Mouse (Mus musculus) retina, postnatal 7 days (tissue): ENCODE measurements at regions not wholly inside any gene's neighbourhood (a gene's known extent, or its start where the extent isn't known, plus 50 kb on each side); places are given as distances from the start of the nearest gene placed in this dataset.
A peak's percentile ranks its signal among the peaks of the same experiment; 100 is the strongest.

Experiments used
- DNase-seq: peaks from one replicate; pipeline ENCODE4 v3.0.0-alpha.2; 2012; ENCODE audit warnings: low read depth, low spot score

DNA sequence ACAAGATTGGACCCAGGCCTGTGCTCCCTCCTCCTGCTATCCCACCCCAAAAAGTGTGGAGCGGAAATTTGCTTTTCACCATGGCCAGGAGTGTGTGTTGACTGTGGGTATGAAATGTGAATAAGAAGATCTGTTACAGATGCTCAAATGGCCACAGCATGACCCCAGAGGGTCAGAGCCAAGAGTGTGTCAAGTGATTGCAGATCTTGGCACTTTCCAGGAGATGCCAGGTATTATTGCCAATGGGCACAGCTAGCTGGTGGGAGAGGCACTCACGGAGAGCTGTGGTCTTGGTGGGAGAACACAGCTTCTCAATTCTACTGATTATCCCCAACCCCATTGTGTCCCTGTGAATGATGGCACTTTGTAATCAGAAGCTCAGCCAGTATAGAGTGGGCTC is 62.7 kb downstream of the Smim20 start:
- DNase-seq, result no peak

DNA sequence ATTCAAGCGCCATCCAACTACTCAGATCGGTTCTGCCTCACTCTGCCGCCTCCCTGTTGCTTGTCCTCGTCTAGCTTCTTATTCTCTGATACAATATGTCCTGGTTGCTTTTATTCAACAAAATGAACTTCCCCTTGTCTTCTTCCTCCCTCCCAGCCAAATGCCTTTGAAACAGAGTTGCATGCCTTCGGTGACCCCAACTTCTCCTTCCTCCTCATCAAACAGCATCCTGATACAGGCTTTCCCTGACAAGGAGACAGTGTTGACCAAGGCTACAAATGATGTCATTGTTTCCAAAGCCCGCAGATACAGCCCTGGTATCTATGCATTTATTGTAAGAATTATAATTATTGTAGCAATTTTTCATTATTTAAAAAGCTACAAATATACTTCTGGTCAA is 69.8 kb downstream of the Smim20 start:
- no peak for DNase-seq

DNA sequence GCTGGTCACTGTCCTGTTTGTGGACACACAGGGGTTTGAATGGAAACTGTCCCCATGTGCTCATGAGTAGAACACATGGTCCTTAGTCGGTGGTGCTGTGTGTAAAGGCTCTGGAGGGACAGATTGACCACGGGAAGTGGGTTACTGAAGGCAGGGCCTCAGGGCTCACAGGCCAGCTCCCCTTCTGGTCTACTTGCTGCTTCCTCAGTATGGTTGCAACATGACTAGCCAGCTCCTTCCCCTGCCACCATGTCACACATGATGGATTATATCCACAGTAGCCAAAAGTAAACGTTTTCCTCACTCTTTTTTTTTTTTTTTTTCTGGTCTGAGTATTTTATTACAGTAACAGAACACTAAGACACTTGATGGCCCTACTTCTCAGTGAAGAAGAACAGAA is 70.9 kb downstream of the Smim20 start:
- no peak for DNase-seq

DNA sequence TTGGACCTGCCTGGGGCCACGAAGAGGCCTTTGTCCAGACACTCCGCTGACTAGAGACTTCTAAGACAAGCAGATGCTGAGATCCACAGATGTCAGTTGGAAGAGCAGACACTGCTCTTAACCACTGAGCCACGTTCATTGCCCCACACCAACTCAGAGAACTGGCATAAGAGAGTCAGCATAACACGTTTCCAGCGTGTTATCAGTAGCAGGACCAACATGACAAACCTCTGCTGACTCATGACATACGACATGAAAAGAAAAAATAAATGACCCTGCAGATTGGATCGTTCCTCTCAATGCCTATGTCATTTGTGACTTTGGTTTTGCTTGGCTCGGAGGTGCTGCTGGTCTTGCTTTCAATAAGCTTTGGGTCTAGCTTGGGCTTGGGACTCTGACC is 78.3 kb downstream of the Smim20 start:
- DNase-seq, result no peak

DNA sequence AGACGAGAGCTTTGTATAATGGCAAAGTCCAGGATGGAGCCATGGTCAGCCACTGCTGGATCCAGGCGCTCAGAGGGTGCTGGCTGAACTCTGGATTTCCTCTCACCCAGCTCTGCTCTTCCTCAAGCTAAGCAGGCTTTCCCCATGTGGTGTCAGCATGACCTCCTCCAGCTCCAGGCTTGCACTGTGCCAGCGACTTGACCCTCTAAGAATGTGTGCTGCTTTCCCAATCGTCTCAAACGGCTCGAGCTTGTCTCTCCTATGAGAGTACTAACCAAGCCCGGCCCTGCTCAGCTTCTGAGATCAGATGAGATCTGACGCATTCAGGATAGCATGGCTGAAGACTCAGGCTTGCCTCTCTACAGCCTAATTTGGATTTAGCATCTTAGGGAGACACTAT is 79.1 kb downstream of the Smim20 start:
- no peak for DNase-seq

DNA sequence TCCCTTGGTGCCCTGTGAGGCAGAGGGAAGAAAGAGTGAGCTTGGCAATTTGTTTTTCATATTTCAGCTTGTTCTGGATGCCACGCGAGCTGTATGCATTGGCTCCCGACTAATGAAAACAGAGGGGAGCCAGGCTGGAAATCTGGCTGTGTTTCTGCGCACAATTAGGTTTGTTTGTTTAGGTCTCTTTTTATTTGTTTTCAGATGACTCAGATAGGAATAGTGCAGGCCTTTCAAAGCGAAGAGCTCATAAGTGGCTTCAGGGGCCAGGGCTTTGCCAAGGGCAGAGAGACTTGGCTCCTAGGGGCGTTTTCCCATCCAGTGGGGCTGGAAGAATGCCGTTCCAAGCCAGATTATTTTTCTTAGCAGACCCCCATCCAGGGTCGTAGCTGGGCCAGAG is 79.9 kb downstream of the Smim20 start:
- no peak for DNase-seq

DNA sequence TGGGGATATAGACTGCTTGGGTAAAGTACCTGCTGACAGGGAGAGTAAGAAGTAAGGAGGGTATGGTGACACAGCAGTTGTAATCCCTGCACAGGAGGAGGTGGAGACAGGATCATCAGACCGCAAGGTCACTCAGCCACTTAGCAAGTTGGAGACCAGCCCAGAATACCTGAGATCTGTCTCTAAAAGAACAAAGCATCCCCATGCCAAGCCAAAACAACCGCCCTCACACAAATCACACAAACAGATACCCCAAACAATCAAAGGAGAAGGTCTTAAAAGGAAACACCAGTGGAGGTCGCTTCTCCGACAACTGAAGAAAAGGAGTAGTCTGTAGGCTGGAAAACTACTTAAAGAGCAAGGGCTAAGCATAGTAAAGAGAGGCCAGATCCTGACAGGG is 86.0 kb downstream of the Smim20 start:
- DNase-seq, result no peak

DNA sequence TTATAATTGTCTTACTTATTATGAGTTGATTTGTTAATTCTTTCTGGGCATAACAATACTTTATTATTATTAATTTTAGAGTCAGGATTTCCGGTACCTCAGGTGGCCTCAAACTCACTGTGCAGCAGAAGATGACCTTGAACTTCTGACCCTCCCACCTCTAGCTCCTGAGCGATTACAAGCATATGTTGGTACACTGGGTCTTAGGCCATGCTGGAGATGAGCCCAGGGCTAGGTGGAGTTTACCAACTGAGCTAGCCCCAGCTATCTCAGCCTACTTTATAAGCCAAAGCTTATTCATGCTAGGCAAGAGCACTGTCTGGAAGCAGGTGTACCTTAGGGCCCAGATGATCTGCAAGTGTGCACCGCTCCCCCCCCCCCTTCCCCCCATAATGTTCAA is 87.4 kb downstream of the Smim20 start:
- DNase-seq, result no peak

DNA sequence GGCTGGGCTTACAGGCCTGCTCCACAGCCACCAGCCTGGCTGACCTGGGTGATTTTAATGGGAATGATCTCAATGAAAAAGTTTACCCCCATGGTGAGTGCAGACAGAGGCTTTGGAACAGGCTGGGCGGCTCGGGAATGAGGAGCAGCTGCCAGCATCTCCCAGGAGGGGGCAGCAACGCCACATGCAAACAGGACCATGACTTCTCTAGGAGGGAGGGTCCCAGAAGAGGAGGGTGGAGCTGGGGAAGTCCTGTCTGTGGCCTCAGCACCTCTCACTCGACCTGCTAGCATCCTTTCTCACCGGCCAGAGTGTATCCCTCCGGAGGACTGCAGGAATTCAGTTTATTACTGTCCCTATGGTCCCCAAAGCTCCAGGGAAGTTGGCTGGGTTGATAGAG is 88.2 kb downstream of the Smim20 start:
- DNase-seq, result peak; percentile 61

DNA sequence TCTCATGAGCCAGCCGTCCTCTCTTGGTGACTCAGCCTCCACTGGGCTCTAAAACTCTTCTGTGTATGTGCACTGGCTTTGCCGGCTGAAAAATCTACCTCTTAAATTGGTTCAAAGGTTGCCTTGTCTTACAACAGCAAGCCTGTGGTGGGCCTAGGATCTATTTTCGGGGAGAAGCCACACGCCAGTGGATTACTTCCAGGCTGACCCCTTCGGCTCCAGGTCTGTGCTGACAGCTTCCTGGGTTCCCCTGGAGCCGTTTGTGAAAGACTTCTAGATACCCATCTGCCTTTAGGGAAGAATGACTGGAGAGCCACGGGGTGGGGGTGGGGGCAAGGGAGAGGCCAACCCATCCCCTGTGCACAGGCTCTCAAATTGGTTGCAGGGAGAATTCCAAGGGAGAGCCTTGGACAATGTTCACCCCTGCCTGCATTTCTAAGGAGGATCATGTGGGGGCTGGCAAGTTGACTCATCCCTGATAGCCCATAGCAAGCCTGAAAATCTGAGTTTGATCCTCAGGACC is 90.3 kb downstream of the Smim20 start:
- no peak for DNase-seq

DNA sequence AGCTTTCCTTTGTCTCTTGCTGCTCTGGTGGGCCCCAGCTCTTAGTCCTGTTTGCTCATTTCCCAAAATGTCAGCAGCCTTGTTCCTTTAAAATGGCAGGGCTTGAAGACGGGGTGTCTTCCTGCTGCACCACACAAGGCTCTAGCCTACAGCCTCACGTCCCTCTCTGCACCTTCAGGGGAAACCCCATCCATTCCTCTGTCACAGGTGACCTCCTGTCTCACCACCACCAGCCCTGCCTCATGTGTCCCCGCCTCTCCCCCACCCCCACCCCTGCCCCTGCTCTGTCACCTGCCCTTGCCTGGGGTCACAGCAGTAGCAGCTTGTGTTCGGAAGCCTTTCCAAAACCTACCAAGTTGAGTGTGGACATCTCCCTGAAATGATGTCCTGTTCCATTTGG is 91.3 kb downstream of the Smim20 start:
- no peak for DNase-seq

DNA sequence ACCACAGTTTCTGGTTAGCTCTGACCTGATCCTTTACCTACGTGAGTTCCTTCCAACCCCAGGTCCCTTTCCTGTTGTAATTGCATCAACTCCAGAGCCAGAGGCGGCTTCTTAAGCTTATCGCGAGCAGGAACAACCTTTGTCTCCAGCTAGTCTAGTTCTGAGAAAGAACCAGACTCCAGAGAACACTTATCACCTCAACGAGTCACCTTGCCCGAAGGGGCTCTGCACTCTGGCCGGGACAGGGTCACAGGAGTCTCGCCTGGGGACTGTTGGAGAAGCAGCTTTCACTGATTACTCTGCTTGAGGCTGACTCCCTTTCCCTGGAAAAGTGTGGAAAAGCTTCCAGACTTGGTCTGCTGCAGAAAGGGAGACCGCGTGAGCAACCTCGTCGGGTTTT is 93.0 kb downstream of the Smim20 start:
- no peak for DNase-seq

DNA sequence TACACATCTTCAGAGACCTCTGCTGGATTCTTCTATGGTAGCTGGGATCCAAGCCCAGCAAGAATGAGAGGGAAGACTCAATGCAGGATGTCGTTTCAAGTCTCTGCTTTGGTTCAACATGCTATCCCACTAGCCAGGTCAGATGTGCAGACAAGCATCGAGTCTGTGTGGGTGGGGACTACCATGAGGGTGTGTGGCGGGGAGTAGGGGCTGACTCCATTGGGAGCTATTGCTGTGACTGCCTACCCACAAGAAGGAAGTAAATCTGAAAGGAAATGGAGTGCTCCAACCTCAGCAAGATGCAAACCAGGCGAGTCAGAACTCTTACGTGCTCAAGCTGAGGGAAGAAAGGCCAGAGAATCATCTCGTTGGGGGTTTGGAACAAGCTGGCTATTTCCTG is 94.4 kb downstream of the Smim20 start:
- DNase-seq, result no peak

DNA sequence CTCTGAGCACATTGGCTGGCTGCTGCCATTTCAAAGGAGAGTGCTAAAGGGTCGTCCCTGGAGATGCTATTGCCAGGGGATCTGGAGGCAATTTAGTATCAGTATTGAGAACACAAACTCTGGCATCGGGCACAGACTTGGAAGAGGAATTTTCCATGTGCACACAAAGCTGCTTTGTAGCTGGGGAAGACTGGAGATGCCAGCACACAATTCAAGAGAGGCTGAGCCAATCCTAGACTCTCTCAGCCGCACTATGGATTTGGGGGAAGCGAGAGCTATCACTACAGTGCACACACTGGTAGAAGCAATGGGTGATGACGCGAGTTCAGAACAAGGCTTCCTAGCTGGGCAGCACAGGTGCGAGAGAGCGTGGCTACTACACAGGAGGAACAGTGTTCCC is 97.0 kb downstream of the Smim20 start:
- DNase-seq, result no peak

DNA sequence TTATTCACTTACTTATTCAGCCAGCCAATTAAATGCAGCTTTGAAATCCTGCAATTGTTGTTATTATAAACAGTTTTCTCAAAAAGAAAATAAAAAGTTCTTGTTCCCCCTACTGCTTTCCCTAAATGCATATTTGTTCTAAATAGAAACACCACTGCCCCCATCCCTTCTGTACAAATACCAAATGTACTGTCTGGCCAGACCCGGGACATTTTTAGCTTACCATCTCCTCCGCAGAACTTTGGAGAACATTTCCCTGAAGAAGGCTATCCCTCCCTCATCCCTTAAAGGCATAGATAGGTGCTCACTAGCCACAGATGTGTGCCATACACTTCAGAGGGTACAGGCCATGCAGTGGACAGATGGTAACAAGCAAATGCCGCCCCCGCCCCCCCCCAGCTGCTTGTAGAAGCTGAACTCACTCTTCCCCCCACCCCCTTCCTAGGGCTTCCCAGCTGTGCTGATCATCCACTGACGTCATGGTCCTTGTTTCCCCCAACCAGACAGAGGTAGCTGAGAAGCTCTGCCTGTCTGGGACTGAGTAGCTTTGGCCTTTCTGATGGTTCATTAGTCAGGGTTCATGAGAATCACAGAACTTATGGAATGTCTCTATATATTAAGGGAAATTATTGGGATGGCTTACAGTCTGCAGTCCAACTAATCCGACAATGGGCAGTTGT is 98.9 kb upstream of the Rbpj start:
- no peak for DNase-seq

DNA sequence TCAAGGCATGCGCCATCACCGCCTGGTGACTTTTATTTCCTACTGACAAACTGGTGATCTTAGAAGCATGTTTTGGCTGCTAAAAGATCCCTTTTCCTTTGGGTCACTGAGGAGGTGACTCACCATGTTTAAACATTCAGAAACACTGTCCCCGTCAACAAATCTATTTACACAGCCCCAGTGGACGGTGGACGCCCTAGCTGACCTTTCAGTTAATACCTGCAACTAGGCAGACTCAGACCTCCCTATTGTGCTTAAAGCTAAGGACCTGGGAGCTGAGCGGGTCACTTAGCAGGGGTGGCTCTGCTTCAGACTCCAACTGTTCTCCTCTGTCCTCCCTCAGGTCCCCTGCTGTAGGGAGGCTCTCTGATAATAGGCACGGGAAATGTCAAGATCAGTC is 95.7 kb upstream of the Rbpj start:
- no peak for DNase-seq

DNA sequence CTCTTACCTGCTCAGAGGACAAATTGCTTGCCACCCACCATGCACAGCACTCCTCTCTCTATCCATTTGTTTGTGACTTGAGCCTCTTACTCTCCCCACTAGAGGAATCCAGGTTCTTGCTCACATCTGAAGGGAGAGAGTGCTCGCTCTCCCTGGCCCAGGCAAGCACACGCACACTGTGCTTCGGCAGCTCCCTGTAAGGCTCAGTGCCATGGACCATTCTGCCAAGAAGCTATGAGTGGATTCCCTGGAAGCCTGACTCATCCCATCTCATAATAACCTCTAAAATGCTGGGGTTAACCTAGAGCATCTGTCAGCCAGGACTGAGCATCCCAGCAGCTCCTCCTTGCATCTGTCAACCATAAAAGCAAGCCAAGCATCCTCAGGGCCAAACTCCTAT is 94.3 kb upstream of the Rbpj start:
- no peak for DNase-seq

DNA sequence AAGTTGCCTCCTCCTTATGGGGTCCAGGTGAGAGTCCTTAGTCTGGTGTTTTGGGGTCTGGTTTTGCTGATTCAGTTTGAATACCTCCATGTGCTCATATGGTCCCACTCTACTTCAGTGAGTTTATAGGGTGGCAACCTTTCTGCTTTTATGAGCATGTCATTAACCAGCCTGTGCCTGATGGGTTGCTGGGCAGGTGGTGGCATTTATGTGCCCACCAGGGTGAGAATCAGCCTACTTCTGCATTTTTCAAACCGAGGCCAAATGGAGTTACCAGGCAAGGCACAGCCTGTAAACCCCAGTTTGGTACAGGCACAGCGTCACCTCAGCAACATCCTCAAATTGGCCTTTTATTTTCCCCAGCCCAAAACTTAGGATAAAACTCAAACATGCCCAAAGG is 92.6 kb upstream of the Rbpj start:
- DNase-seq, result no peak

DNA sequence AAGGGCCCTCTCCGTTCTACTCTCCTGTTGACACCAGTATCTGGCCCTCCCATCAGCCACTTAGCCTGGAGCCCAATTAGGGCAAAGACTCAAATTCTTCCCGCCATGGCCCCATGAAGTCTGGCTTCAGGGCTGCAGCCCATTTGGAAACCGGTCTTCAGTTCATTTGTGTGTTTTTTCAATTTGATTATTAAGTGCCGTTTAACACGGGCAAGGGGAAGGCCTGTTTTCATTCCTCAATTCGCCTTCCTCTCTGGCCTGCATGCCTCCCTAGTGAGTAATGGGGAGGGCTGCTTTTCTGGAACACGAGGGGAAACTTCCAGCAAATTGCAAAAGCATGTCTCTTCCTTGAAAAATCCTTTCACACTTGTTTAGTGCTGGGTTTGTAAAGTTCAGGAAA is 89.1 kb upstream of the Rbpj start:
- DNase-seq, result no peak

DNA sequence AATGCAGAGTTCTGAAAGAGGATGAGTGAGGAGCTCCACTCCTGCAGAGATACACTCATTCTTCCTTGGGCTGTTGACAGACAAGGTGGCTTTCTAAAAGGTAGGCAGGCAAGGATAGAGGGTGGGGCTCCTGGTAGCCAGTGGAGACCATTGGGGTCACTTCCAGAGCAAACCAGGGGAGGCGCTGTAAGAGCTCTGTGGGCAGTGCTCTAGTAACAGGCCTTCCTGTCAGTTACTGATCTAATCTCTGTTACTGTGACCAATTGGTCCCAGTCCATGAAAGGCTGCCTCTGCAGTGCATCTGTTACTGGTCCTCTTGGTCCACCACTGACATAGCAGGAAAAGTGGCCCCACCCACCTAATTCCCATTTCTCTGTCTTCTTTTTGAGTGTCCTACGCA is 88.3 kb upstream of the Rbpj start:
- DNase-seq, result no peak

DNA sequence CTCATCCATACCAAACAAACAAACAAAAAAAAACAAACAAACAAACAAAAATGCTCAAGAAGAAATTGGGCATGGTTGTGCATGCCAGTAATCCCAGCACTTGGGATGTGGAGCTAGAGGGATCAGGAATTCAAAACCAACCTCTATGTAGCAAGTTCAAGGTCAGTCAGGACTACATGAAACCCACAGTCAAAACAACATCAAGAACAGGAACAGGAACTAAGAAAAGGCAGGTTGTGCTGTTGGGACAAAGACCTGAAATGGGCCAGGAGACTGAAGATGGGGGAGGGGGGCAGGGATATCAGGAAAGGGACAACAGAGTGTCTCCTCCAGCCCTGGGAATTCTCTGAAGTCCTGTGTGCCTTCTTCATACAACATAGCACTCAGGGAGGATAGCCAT is 87.8 kb upstream of the Rbpj start:
- no peak for DNase-seq

DNA sequence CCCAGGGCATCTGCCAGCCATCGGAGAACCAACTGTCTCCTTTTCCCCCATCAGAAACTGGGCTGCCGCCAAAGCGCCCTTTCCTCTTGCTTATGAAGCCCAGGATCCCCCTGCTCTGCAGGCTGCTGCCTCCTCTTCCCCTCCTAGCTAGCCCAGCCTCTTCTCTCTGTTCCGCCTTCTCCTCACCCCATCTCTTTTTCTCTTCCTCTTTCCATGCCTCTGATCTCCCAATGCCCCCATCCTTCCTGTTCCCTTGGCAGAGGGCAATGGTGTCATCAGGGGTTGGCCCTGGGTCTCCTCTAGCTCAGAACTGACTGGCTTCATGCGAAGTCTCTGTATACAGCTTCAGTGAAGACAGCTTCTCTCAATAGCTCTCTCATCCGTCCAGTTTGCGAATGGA is 87.4 kb upstream of the Rbpj start:
- no peak for DNase-seq

DNA sequence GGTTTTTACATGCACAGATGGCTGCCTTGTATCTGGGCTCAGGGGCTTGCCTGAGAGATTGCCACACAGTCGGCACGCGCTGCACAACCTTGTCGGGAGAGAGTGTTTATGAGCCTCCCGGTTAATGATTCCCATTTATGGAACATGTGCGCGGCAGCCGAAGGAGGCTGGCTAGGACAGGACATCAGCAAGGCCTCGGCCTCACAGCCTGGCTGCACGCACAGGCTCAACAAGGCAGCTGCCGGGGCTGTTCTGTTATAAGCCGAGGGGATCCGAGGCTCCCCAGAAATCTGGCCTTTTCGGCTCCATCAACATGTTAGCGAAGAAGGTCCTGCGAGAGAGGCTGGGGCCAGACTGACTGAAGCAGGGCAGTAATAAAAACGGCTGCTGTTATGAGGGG is 86.3 kb upstream of the Rbpj start:
- DNase-seq, result no peak

DNA sequence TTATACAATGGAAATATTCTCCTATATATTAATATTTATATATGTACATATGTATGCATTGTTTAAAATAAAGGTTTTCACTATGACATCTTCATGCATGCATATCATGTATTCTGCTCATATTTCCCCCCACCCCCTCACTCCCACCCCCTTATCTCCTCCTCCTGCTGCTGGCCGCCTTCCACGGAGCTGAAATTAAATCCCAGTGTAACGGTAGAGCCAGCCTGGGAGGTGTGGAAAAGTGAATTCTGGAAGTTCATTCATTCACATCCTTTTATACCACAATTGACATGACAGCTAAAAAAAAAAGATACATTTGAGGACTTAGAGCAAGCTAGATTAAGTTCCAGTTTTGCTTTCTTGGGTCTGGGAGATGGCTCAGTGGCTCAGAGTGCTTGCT is 85.7 kb upstream of the Rbpj start:
- DNase-seq, result no peak
